Mouse (Mus musculus): ENCODE results near the gene Olfr811. TPM values are rescaled to one million over a fixed set of nuclear protein-coding genes. Genes with fewer than 3 reads are reported as not detected.

Gene Olfr811
- not detected for total RNA-seq (2021)
- long read RNA-seq, experiment 1: 0 reads
- long read RNA-seq, experiment 2: 0 reads

DNA sequence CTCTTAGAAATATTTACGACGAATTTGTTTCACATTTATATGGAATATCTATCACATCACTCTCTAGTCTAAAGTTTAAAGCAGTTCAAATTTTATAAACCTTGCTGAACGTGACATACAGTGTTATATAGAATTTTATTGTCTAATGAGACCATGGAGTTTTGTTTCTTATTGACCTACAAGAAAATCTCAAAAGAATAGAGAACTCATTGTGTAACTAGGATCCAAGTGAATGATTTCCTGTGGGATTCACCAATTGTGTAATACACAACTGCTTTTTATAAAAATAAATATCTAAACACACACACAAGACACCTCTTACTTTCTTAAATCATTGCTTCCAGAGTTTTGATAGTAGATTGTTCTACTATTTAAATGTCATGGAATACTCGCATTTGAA lies at the start of gene Olfr811:
Gene Olfr811 (minus strand): TSS at position 101 of the 400 bp plus-strand sequence.
- no peak for DNase-seq

DNA sequence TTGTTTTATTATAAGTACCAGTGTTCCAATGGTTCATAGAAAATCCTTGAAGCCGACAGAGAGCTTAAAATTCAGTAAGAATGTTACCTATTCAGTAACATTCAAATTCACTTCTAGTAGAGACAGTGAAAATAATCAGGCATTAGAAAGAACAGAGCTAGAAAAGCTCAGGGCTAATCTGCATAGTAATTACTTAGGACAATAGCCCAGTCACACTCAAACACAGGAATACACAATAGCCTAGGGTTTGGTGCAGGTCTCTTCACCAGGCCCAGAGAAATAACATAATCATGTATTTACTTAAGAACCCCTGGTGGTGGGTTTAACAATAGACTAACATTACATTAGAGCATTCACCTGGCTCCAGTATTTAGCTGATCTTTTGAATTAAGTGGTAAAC lies 43.1 kb upstream of the Olfr811 start:
- no peak for DNase-seq

DNA sequence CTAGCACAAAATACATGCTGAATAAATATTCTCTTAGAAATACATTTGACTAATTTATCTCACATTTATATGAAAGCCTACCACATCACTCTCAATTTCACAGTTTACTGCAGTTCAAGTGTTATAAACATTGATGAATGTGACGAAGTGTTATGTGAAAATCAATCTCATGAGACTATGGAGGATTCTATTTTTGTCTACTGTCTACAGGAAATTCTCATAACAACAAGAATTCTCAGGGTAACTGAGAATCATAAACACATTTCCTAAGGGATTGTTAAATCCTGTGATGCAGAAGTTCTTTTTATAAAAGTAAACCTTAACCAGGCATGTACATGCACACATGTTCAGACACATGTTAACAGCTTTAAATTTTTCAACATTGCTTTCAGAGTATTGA lies 41.8 kb upstream of the Olfr811 start, which contains the start of gene Olfr812:
Gene Olfr812 (minus strand): TSS at position 101 of the 400 bp plus-strand sequence.
- DNase-seq: no peak

GRCm38 (mm10) chr10:129794817-129795216 lies 9.4 kb downstream of the Olfr811 start, which contains the start of gene Olfr810:
Gene Olfr810 (minus strand): TSS chr10:129794917.
- DNase-seq: no peak

DNA sequence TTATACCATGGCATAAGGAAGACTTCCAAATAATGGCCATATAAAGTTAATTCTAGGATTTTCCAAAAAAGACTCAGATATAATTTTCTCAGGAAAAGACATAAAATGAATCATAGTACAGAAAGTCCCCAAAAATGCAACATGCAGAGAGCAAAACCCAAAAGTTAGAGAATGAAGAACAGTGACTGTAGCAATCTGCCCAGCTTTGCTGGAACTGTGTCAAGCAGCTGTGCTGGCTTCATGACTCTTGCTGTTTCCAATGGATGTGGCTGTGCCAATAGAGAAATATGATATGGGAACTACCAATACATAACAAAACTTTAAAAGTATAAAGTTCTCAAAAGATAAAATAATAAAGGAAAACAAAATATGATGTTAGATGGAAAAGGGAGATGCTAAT lies 26.1 kb downstream of the Olfr811 start:
- peak; percentile 36 for DNase-seq

DNA sequence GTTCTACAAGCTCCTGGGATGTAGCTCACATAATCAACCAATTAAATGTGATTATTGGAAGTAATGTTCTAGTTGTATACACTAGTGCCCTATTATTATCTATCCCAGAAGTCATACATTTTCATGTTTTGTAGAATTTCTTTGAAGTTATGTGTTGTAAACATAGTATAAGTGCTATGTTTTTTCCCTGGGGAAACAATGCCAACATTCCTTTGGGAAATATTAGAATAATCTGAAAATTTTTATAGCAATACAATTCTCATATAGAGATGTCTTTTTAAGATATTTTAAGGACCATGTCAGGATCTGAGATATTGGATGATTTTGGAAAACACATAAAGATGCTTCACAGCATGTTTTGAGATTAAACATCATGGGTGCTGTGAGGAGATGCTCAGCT lies 29.9 kb downstream of the Olfr811 start, which contains the start of gene Olfr809:
Gene Olfr809 (plus strand): TSS at position 301 of the 400 bp plus-strand sequence.
- DNase-seq: no peak

GRCm38 (mm10) chr10:129765182-129765581 lies 39.0 kb downstream of the Olfr811 start, which contains the start of gene Olfr808:
Gene Olfr808 (plus strand): TSS chr10:129765482.
- no peak for DNase-seq

DNA sequence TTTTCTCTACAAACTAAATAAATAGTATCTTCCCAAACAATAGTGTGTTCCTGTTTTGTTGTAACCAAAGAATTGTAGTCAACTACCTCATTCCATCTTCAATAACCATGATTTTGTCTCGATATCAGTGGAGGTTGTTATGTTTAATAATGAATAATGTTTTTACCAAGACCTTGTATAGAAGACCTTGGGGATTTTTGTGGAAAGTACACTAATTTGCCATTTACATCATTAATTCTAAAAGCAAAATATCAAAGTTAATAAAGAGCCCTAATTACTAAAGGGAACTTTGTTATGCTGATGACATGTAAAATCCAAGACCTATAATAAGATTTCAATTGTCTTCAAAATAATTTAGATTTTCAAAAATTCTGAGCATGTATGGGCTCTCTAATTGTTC lies 46.5 kb downstream of the Olfr811 start, which contains the start of gene Olfr807:
Gene Olfr807 (minus strand): TSS at position 101 of the 400 bp plus-strand sequence.
- no peak for DNase-seq

Other genes starting within 250 kb of the Olfr811 start
- gene Olfr794, start 236.7 kb downstream of the Olfr811 start, total RNA-seq (2021): not detected
- gene Olfr796, start 191.8 kb downstream of the Olfr811 start, total RNA-seq (2021): not detected
- not detected for gene Olfr798, start 176.5 kb downstream of the Olfr811 start, total RNA-seq (2021)
- gene Olfr799, start 166.9 kb downstream of the Olfr811 start, total RNA-seq (2021): not detected
- not detected for gene Olfr800, start 146.7 kb downstream of the Olfr811 start, total RNA-seq (2021)
- not detected for gene Olfr801, start 130.5 kb downstream of the Olfr811 start, total RNA-seq (2021)
- not detected for gene Olfr802, start 116.2 kb downstream of the Olfr811 start, total RNA-seq (2021)
- gene Olfr803, start 110.1 kb downstream of the Olfr811 start, total RNA-seq (2021): not detected
- gene Olfr804, start 101.2 kb downstream of the Olfr811 start, total RNA-seq (2021): not detected
- not detected for gene Olfr805, start 75.0 kb downstream of the Olfr811 start, total RNA-seq (2021)
- not detected for gene Olfr806, start 62.5 kb downstream of the Olfr811 start, total RNA-seq (2021)
- gene Olfr807, start 46.6 kb downstream of the Olfr811 start, total RNA-seq (2021): not detected
- gene Olfr808, start 38.9 kb downstream of the Olfr811 start, total RNA-seq (2021): not detected
- not detected for gene Olfr809, start 29.8 kb downstream of the Olfr811 start, total RNA-seq (2021)
- not detected for gene Olfr810, start 9.5 kb downstream of the Olfr811 start, total RNA-seq (2021)
- not detected for gene Olfr812, start 41.7 kb upstream of the Olfr811 start, total RNA-seq (2021)
- not detected for gene Olfr813, start 51.0 kb upstream of the Olfr811 start, total RNA-seq (2021)
- gene Olfr814, start 75.5 kb upstream of the Olfr811 start, total RNA-seq (2021): not detected
- gene Olfr815, start 101.5 kb upstream of the Olfr811 start, total RNA-seq (2021): not detected
- gene Olfr816, start 111.2 kb upstream of the Olfr811 start, total RNA-seq (2021): not detected
- not detected for gene Olfr818, start 144.7 kb upstream of the Olfr811 start, total RNA-seq (2021)
- not detected for gene Olfr819, start 162.9 kb upstream of the Olfr811 start, total RNA-seq (2021)
- not detected for gene Olfr247, start 171.7 kb upstream of the Olfr811 start, total RNA-seq (2021)
- not detected for gene Gm10310, start 180.7 kb upstream of the Olfr811 start, total RNA-seq (2021)
- gene Olfr820, start 208.2 kb upstream of the Olfr811 start, total RNA-seq (2021): not detected
- gene Olfr821, start 226.0 kb upstream of the Olfr811 start, total RNA-seq (2021): not detected

All from gastrocnemius, postnatal 10 days (tissue).